Mouse (Mus musculus): ENCODE data around the gene Slc25a31. TPM values are rescaled to one million over a fixed set of nuclear protein-coding genes. Genes with fewer than 3 reads are reported as not detected.

Slc25a31 gene
- total and polyA plus RNA-seq, 3 experiments: not detected

DNA sequence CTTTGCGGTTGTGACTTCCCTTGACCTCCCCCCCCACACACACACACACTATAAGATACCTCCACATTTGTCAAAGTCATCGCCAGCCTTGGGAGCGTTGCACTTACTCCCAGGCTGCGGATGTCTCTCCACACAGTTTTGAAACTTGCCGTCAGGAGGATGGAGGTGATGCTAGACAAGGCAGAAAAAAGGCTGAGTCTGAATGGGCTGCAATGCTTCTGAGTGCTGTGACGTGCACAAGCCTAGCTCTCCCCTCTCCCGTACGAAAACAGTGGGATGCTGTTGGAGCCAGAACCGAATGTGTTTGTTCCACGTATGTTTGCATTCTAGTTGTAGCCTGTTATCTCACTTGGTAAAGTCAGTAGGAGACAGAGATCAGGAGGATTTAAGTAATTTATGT lies 15.2 kb upstream of the Slc25a31 start:
- TF ChIP-seq RCOR1 (conservative IDR thresholded peaks at IDR 0.05; ENCODE audit: low read depth, low read length): no peak
- no peak for TF ChIP-seq USF1 (IDR thresholded peaks at IDR 0.05; ENCODE audit: low read depth, low read length)
- no peak for TF ChIP-seq SMC3 (IDR thresholded peaks at IDR 0.05; ENCODE audit: low read depth, low read length)
- no peak for TF ChIP-seq CTCF (conservative IDR thresholded peaks at IDR 0.05 in 1 of 2, IDR thresholded peaks at IDR 0.05 in 1 of 2; ENCODE audit: low read depth in 2 of 2, low read length in 2 of 2)
- no peak for TF ChIP-seq TBP (conservative IDR thresholded peaks at IDR 0.05; ENCODE audit: low read depth, low read length)
- TF ChIP-seq JUN (IDR thresholded peaks at IDR 0.05; ENCODE audit: insufficient read depth, low read depth, low read length): no peak
- no peak for TF ChIP-seq USF2 (conservative IDR thresholded peaks at IDR 0.05; ENCODE audit: low read depth, low read length)
- TF ChIP-seq CHD2 (IDR thresholded peaks at IDR 0.05; ENCODE audit: low read length): no peak
- no peak for TF ChIP-seq HCFC1 (IDR thresholded peaks at IDR 0.05; ENCODE audit: low read depth, low read length)
- TF ChIP-seq MAFK (IDR thresholded peaks at IDR 0.05; ENCODE audit: insufficient replicate concordance, low read length): no peak
- no peak for TF ChIP-seq ZC3H11A (IDR thresholded peaks at IDR 0.05; ENCODE audit: low read depth, low read length)
- H3K4me3 ChIP-seq (replicated peaks in 1 of 3; ENCODE audit: low read depth in 2 of 3, low read length in 2 of 3, poor library complexity in 1 of 3): no peak overlapping the region
- no peak overlapping the region for H3K4me2 ChIP-seq (ENCODE audit: insufficient read depth, low read depth, poor library complexity, severe bottlenecking)

GRCm38 (mm10) chr3:40693960-40694359 lies 14.7 kb upstream of the Slc25a31 start:
- Histone ChIP-seq H3K79me2 (replicated peaks; ENCODE audit: control insufficient read depth, extremely low read depth, insufficient read depth, poor library complexity, severe bottlenecking) (no peaks in the 10 kb centered on the region), H3K9ac (ENCODE audit: insufficient read depth, low read depth) (no peak overlapping the region), H3K4me2 (ENCODE audit: insufficient read depth, low read depth, poor library complexity, severe bottlenecking) (no peak overlapping the region), H3K4me1 (ENCODE audit: control insufficient read depth in 1 of 2, insufficient read depth in 2 of 2) (peaks cover 0 to 3% of the 10 kb centered on the region in 2 experiments; a peak in 3 of 4 replicates), H3K27me3 (replicated peaks) (no peaks in the 10 kb centered on the region), H3K9me3 (replicated peaks; ENCODE audit: low read length) (no peaks in the 10 kb centered on the region), H3K4me3 (replicated peaks in 1 of 3; ENCODE audit: low read depth in 2 of 3, low read length in 2 of 3, poor library complexity in 1 of 3) (no peak overlapping the region), H3K36me3 (replicated peaks in 1 of 2; ENCODE audit: control insufficient read depth in 1 of 2, insufficient read depth in 1 of 2, low read length in 1 of 2) (no peaks in the 10 kb centered on the region), H3K27ac (ENCODE audit: insufficient read depth, low read depth) (no peak overlapping the region)
- TF ChIP-seq JUND (conservative IDR thresholded peaks at IDR 0.05; ENCODE audit: low read depth, low read length): no peak
- no peak for TF ChIP-seq TCF12 (IDR thresholded peaks at IDR 0.05; ENCODE audit: low read depth, low read length)
- no peak for TF ChIP-seq EP300 (IDR thresholded peaks at IDR 0.05; ENCODE audit: low read length)
- TF ChIP-seq JUN (IDR thresholded peaks at IDR 0.05; ENCODE audit: insufficient read depth, low read depth, low read length): no peak
- TF ChIP-seq GABPA (IDR thresholded peaks at IDR 0.05; ENCODE audit: insufficient replicate concordance, low read depth, low read length): no peak
- TF ChIP-seq CTCF (conservative IDR thresholded peaks at IDR 0.05 in 1 of 2, IDR thresholded peaks at IDR 0.05 in 1 of 2; ENCODE audit: low read depth in 2 of 2, low read length in 2 of 2): no peak
- TF ChIP-seq HCFC1 (IDR thresholded peaks at IDR 0.05; ENCODE audit: low read depth, low read length): no peak
- no peak for TF ChIP-seq ELF1 (IDR thresholded peaks at IDR 0.05; ENCODE audit: low read depth, low read length)
- no peak for TF ChIP-seq CHD1 (IDR thresholded peaks at IDR 0.05; ENCODE audit: low read depth, low read length)
- no peak for TF ChIP-seq E2F4 (IDR thresholded peaks at IDR 0.05; ENCODE audit: insufficient replicate concordance, low read depth, low read length)
- TF ChIP-seq ZKSCAN1 (IDR thresholded peaks at IDR 0.05; ENCODE audit: borderline replicate concordance, low read depth, low read length): no peak
- no peak for TF ChIP-seq ZNF384 (IDR thresholded peaks at IDR 0.05; ENCODE audit: low read depth, low read length)
- TF ChIP-seq IRF4 (IDR thresholded peaks at IDR 0.05; ENCODE audit: low read depth, low read length): no peak
- TF ChIP-seq USF2 (conservative IDR thresholded peaks at IDR 0.05; ENCODE audit: low read depth, low read length): no peak
- TF ChIP-seq KAT2A (IDR thresholded peaks at IDR 0.05; ENCODE audit: insufficient replicate concordance, low read length): no peak
- no peak for TF ChIP-seq UBTF (IDR thresholded peaks at IDR 0.05; ENCODE audit: low read depth, low read length)
- TF ChIP-seq ETS1 (conservative IDR thresholded peaks at IDR 0.05; ENCODE audit: low read depth, low read length): no peak
- TF ChIP-seq SIN3A (IDR thresholded peaks at IDR 0.05; ENCODE audit: low read length): no peak
- no peak for DNase-seq (ENCODE audit: extremely low read depth)
- in situ Hi-C loops (cut with MboI; ENCODE audit: low pct_ligation_motif_present, low pct_unique_long_range_greater_than_20kb, low sequenced_read_pairs): no loop called here
- dilution Hi-C loops (cut with MboI; ENCODE audit: extremely low pct_ligation_motif_present, extremely low pct_unique_long_range_greater_than_20kb, low sequenced_read_pairs): no loop called here

More for the DNA sequence above, 15.2 kb upstream of the Slc25a31 start:
- Histone ChIP-seq H3K9me3 (replicated peaks; ENCODE audit: low read length) (no peaks in the 10 kb centered on the region), H3K36me3 (replicated peaks in 1 of 2; ENCODE audit: control insufficient read depth in 1 of 2, insufficient read depth in 1 of 2, low read length in 1 of 2) (no peaks in the 10 kb centered on the region), H3K27ac (ENCODE audit: insufficient read depth, low read depth) (no peak overlapping the region), H3K9ac (ENCODE audit: insufficient read depth, low read depth) (no peak overlapping the region), H3K79me2 (replicated peaks; ENCODE audit: control insufficient read depth, extremely low read depth, insufficient read depth, poor library complexity, severe bottlenecking) (no peaks in the 10 kb centered on the region), H3K27me3 (replicated peaks) (no peaks in the 10 kb centered on the region), H3K4me1 (ENCODE audit: control insufficient read depth in 1 of 2, insufficient read depth in 2 of 2) (peaks cover 0 to 3% of the 10 kb centered on the region in 2 experiments; a peak in 3 of 4 replicates)
- no peak for DNase-seq (ENCODE audit: extremely low read depth)
- in situ Hi-C loops (cut with MboI; ENCODE audit: low pct_ligation_motif_present, low pct_unique_long_range_greater_than_20kb, low sequenced_read_pairs): no loop called here
- dilution Hi-C loops (cut with MboI; ENCODE audit: extremely low pct_ligation_motif_present, extremely low pct_unique_long_range_greater_than_20kb, low sequenced_read_pairs): no loop called here
